In genomic region chr2:39225331-39226018, GRCm38 (mm10) we compare ENCODE assay signal across 8 mouse cellular contexts. TPM values are rescaled to one million over a fixed set of nuclear protein-coding genes. Genes with fewer than 3 reads are reported as not detected.
DNase-seq lines count a peak whose midpoint lies in the region; ATAC-seq and TF ChIP-seq lines count a peak whose summit lies in the region.
"Not testable (repeated sequence)": the region's sequence is repeated elsewhere in the genome, so short reads cannot be mapped to it uniquely, and the experiment has no call there.

No protein-coding gene starts in this region.

- H3K27me3 ChIP-seq in forebrain, embryonic 11.5 days (ENCODE audit: control insufficient read depth, insufficient read depth, low read length); spleen, adult 2 months (ENCODE audit: control insufficient read depth, insufficient read depth, low read length): not testable (repeated sequence)
- peaks cover 10% of the 10 kb centered on the region; the same call in 1 of the 2 replicates for H3K27me3 ChIP-seq in liver, embryonic 15.5 days

- peak overlapping the region; percentile 89 for H3K27ac ChIP-seq in forebrain, embryonic 11.5 days (ENCODE audit: low read depth, low read length)
- H3K27ac ChIP-seq in liver, embryonic 15.5 days (replicated peaks): peak overlapping the region; percentile 97
- peak overlapping the region; percentile 94 for H3K27ac ChIP-seq in spleen, adult 2 months (ENCODE audit: insufficient read depth, low read length)

- ATAC-seq in forebrain, embryonic 11.5 days (replicated peaks; ENCODE audit: low FRiP score): peak; percentile 60
- peak; percentile 59 for ATAC-seq in liver, embryonic 15.5 days (ENCODE audit: insufficient read depth)

- TF ChIP-seq CTCF in spleen, adult 2 months (IDR thresholded peaks at IDR 0.05; ENCODE audit: extremely low read depth, insufficient read depth, insufficient read length, insufficient replicate concordance): not testable (repeated sequence)

- TF ChIP-seq POLR2A in spleen, adult 2 months (IDR thresholded peaks at IDR 0.05; ENCODE audit: low read depth, low read length): not testable (repeated sequence)

- not testable (repeated sequence) for H3K9me3 ChIP-seq in forebrain, embryonic 11.5 days (ENCODE audit: control insufficient read depth, low read length); liver, embryonic 15.5 days (replicated peaks)

- WGBS in forebrain, embryonic 11.5 days: 7% methylated on average over 20 of the region's 36 CpGs
- 2% methylated on average over 36 of the region's 36 CpGs for WGBS in liver, embryonic 15.5 days (ENCODE audit: insufficient replicate concordance)
- 2% methylated on average over 33 of the region's 36 CpGs for WGBS in spleen, adult 2 months

- not testable (repeated sequence) for H3K4me1 ChIP-seq in forebrain, embryonic 11.5 days (replicated peaks; ENCODE audit: control insufficient read depth, insufficient read depth, low read length); spleen, adult 2 months (ENCODE audit: control insufficient read depth, insufficient read depth, insufficient read length)
- peaks cover 27% of the 10 kb centered on the region for H3K4me1 ChIP-seq in liver, embryonic 15.5 days (replicated peaks)

- peak; percentile 42 for DNase-seq in CD4-positive helper T cell, adult 2 months (ENCODE audit: low read depth, low spot score)
- peak; percentile 20 for DNase-seq in brain, adult 2 months (ENCODE audit: low read depth, low spot score)
- DNase-seq in forebrain, embryonic 11.5 days (ENCODE audit: low spot score); spleen, adult 2 months (ENCODE audit: low read depth in 1 of 2, low spot score in 2 of 2): not testable (repeated sequence)
- DNase-seq in heart, postnatal 4 days: peak; percentile 52
- DNase-seq in kidney, postnatal 4 days: peak; percentile 52 to 66
- peak; percentile 5 to 27 for DNase-seq in monocyte, adult 2 months (ENCODE audit: low read depth in 1 of 2, low spot score in 2 of 2)

- H3K36me3 ChIP-seq in forebrain, embryonic 11.5 days (ENCODE audit: control insufficient read depth, insufficient read depth, low read length); liver, embryonic 15.5 days (replicated peaks); spleen, adult 2 months (ENCODE audit: control insufficient read depth, insufficient read depth, low read length): not testable (repeated sequence)

- peak overlapping the region; percentile 69 for H3K4me3 ChIP-seq in forebrain, embryonic 11.5 days (ENCODE audit: low read depth, low read length)
- H3K4me3 ChIP-seq in liver, embryonic 15.5 days (replicated peaks): peak overlapping the region; percentile 94
- peak overlapping the region; percentile 90 for H3K4me3 ChIP-seq in spleen, adult 2 months (ENCODE audit: extremely low read depth, insufficient read depth, insufficient read length)

- peak overlapping the region; percentile 58 for H3K4me2 ChIP-seq in forebrain, embryonic 11.5 days (ENCODE audit: low read depth, low read length, severe bottlenecking)
- peak overlapping the region; percentile 73 for H3K4me2 ChIP-seq in liver, embryonic 15.5 days

- peak overlapping the region; percentile 84 for H3K9ac ChIP-seq in forebrain, embryonic 11.5 days (ENCODE audit: low read length)
- H3K9ac ChIP-seq in liver, embryonic 15.5 days: peak overlapping the region; percentile 93

RNA-seq across cellular contexts. Expression of gene Ppp6c, which starts 0.8 kb away (rescaled TPM):
- polyA plus RNA-seq in forebrain, embryonic 11.5 days (2014; fragmentation: Nextera tagmentation; extraction: Ambion mirVana): 88.1 and 91.2 TPM in 2 replicates
- 10 to 100 TPM; 63.1 to 68.1 TPM for total RNA-seq in heart, postnatal 4 days (2021)
- 36.7 and 45.1 TPM in 2 replicates for polyA plus RNA-seq in liver, embryonic 15.5 days (2015; fragmentation: Nextera tagmentation; extraction: Ambion mirVana)
- polyA plus RNA-seq in spleen, adult 2 months (2012; rRNA removed): 11.0 and 11.8 TPM in 2 replicates

RNA-seq across cellular contexts. Expression of gene Scai, which starts 34.9 kb away (rescaled TPM):
- polyA plus RNA-seq in forebrain, embryonic 11.5 days (2014; fragmentation: Nextera tagmentation; extraction: Ambion mirVana): 10.2 and 11.4 TPM in 2 replicates
- 10 to 100 TPM; 11.1 to 11.4 TPM for total RNA-seq in heart, postnatal 4 days (2021)
- 0.89 and 1.3 TPM in 2 replicates for polyA plus RNA-seq in liver, embryonic 15.5 days (2015; fragmentation: Nextera tagmentation; extraction: Ambion mirVana)
- 0.80 and 1.6 TPM in 2 replicates for polyA plus RNA-seq in spleen, adult 2 months (2012; rRNA removed)
